Mouse (Mus musculus) embryonic facial prominence, embryonic 11.5 days (tissue): ENCODE results near the gene Irak4. TPM values are rescaled to one million over a fixed set of nuclear protein-coding genes. Genes with fewer than 3 reads are reported as not detected.

ENCODE experiments used
- ATAC-seq: fragments of 200-750 bp; cut with Nextera tagmentation; replicated peaks from 2 replicates; pipeline ENCODE4 v1.8.0; 2017; ENCODE audit warnings: low read depth; ENCODE audit not compliant: insufficient number of reproducible peaks, low FRiP score, low TSS enrichment
- DNase-seq: peaks from one replicate; pipeline ENCODE4 v3.0.0-alpha.2; 2015; ENCODE audit warnings: low spot score
- H3K27ac ChIP-seq: fragments of 300-500 bp; sonication (generic); replicated peaks from 2 replicates; pipeline ENCODE4 v1.5.1; 2014; ENCODE audit warnings: mild to moderate bottlenecking, low read depth, low read length, control low read depth
- H3K27me3 ChIP-seq: fragments of 300-500 bp; sonication (generic); 2 replicates; pipeline ENCODE4 v1.6.1; 2014; ENCODE audit warnings: mild to moderate bottlenecking, low read length, moderate library complexity, mixed read lengths; ENCODE audit not compliant: control insufficient read depth, insufficient read depth
- H3K36me3 ChIP-seq: fragments of 300-500 bp; sonication (generic); replicated peaks from 2 replicates; pipeline ENCODE4 v1.6.1; 2014; ENCODE audit warnings: low read depth, mild to moderate bottlenecking, low read length, moderate library complexity, mixed read lengths; ENCODE audit not compliant: control insufficient read depth, insufficient read depth
- H3K4me1 ChIP-seq: fragments of 300-500 bp; sonication (generic); 2 replicates; pipeline ENCODE4 v1.6.1; 2014; ENCODE audit warnings: low read length, mixed read lengths; ENCODE audit not compliant: control insufficient read depth, insufficient read depth
- H3K4me2 ChIP-seq: fragments of 300-500 bp; sonication (generic); 2 replicates; pipeline ENCODE4 v1.6.1; 2014; ENCODE audit warnings: low read depth, mild to moderate bottlenecking, control low read depth, low read length, moderate library complexity
- H3K4me3 ChIP-seq: fragments of 300-500 bp; sonication (generic); 2 replicates; pipeline ENCODE4 v1.5.1; 2014; ENCODE audit warnings: low read depth, low read length, control low read depth
- H3K9ac ChIP-seq: fragments of 300-500 bp; sonication (generic); replicated peaks from 2 replicates; pipeline ENCODE4 v1.6.1; 2014; ENCODE audit warnings: mild to moderate bottlenecking, control low read depth, low read length
- H3K9me3 ChIP-seq: fragments of 300-500 bp; sonication (generic); replicated peaks from 2 replicates; pipeline ENCODE4 v1.6.1; 2016; ENCODE audit warnings: mild to moderate bottlenecking, low read length, inconsistent platforms, mixed read lengths; ENCODE audit not compliant: control insufficient read depth
- WGBS: fragments of 180-500 bp; shearing (Covaris S2); extraction: QIAGEN DNeasy Blood & Tissue Kit; methylation state at CpG from one replicate; pipeline ENCODE4 v1.1.7; 2014; 5-methylcytosine and 5-hydroxymethylcytosine counted together
- polyA plus RNA-seq: library from polyadenylated mRNA; unstranded; fragments of >200 nt; fragmentation: Nextera tagmentation; extraction: Ambion mirVana; gene quantifications from 2 replicates; pipeline ENCODE4 v1.2.1, GENCODE M21; 2014

Irak4 gene
- polyA plus RNA-seq, 1 experiment from 2014 or later: 2.1 TPM

DNA sequence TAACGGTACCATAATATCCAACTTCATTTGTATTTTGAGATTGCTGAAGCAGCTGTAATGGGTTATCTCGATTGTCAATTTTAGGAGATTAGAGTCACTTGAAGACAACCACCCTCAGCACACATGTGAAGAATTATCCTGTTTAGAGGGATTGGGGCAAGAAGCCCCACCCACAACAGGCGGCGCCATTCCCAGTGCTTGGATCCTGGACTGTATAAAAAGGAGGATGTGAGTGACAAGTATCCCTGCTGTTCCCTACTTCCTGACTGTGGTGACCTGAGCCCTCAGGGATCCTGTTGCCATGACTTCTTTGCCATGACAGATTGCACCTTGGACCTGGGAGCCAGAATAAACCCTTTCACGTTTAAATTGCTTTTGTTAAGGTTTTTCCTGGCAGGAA lies 22.5 kb upstream of the Irak4 start:
- Histone ChIP-seq H3K4me3 (no peak overlapping the region), H3K9ac (no peak overlapping the region), H3K9me3 (no peaks in the 10 kb centered on the region), H3K27me3 (no peaks in the 10 kb centered on the region), H3K27ac (no peak overlapping the region), H3K36me3 (no peaks in the 10 kb centered on the region), H3K4me2 (no peak overlapping the region), H3K4me1 (no peaks in the 10 kb centered on the region)
- no peak for DNase-seq
- ATAC-seq: no peak
- WGBS: 69% methylated on average over 5 of the region's 5 CpGs

DNA sequence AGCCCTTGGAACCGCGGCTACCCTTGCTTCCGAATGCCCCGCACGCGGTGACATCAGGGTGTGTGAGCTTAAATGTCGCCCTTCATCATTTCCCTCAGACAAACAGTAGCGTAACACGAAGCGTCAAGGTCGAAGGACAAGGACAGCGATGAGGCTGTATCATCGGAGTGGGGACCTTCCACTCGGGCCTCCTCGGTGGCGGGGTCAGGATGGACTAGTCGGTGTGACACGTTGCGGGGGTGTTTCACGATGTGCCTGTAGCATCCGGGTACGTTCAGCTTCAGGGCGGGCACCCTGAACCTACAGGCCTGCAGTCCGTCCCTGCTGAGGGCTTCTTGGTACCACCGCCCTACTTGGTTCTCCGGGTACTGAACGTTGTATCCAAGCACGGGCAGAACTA lies 20.2 kb upstream of the Irak4 start:
- Histone ChIP-seq H3K4me2 (no peak overlapping the region), H3K27ac (no peak overlapping the region), H3K9me3 (no peaks in the 10 kb centered on the region), H3K9ac (no peak overlapping the region), H3K4me1 (no peaks in the 10 kb centered on the region), H3K4me3 (no peak overlapping the region), H3K36me3 (no peaks in the 10 kb centered on the region), H3K27me3 (no peaks in the 10 kb centered on the region)
- DNase-seq: no peak
- 86% methylated on average over 28 of the region's 28 CpGs for WGBS
- ATAC-seq: no peak

DNA sequence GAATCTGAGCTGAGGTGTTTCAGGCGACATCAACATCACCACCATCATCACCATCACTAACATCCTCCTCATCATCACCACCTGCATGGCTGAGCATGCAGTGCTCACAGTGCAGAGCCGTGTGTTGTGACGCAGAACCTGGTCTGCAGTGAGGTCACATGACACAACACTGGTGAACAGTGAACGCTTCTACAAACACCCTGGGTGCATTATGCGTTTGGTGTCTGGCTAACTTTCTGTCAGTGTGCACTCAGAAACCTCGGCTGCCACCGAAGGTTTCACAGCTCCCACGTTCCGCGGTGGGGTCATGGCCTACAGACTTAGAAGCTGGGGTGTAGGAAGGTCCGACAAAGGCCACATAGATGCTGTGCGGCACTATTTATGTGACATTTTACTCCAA lies 18.5 kb upstream of the Irak4 start:
- no peaks in the 10 kb centered on the region for H3K36me3 ChIP-seq
- no peaks in the 10 kb centered on the region for H3K27me3 ChIP-seq
- no peak overlapping the region for H3K27ac ChIP-seq
- H3K4me2 ChIP-seq: no peak overlapping the region
- no peak overlapping the region for H3K9ac ChIP-seq
- DNase-seq: no peak
- H3K4me3 ChIP-seq: no peak overlapping the region
- no peak for ATAC-seq
- H3K4me1 ChIP-seq: no peaks in the 10 kb centered on the region
- no peaks in the 10 kb centered on the region for H3K9me3 ChIP-seq
- WGBS: 89% methylated on average over 12 of the region's 12 CpGs

DNA sequence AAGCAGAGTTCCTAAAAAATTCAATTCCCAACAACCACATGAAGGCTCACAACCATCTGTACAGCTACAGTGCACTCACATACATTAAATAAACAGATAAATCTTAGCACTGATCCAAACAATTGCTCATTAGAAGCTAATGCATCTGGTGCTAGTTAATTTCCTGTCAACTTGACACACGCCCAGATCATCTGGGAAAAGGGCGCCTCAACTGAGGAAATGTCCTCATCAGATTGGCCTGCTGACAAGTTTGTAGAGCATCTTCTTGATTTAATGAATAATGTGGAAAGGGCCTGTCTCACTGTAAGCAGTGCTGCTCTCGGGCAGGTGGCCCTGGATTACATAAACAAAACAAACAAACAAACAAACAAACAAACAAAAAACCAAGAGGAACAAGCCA lies 12.9 kb upstream of the Irak4 start:
- no peaks in the 10 kb centered on the region for H3K36me3 ChIP-seq
- H3K9ac ChIP-seq: no peak overlapping the region
- no peaks in the 10 kb centered on the region for H3K27me3 ChIP-seq
- H3K9me3 ChIP-seq: no peaks in the 10 kb centered on the region
- H3K27ac ChIP-seq: no peak overlapping the region
- WGBS: 84% methylated on average over 3 of the region's 3 CpGs
- no peak overlapping the region for H3K4me3 ChIP-seq
- no peak for DNase-seq
- H3K4me1 ChIP-seq: no peaks in the 10 kb centered on the region
- no peak overlapping the region for H3K4me2 ChIP-seq
- no peak for ATAC-seq

DNA sequence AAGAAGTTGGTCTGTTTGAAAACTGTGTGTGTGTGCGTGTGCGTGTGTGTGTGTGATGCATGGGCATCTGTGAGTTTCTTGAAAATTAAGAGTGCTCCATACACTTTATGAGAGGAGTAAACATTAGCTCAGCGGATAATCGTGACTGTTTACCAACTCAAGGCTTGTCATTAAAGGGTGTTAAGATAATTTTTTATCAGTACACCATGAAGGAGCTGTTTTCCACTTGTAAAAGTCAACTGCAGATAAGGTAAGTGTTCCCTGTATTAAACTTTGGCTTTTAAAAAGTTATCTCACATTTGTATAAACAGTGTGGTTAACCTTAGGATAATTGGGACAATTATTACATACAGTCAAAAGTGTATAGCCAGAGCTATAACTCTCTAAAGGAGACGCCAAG lies 11.1 kb upstream of the Irak4 start:
- Histone ChIP-seq H3K9me3 (no peaks in the 10 kb centered on the region), H3K4me3 (no peak overlapping the region), H3K27ac (no peak overlapping the region), H3K36me3 (no peaks in the 10 kb centered on the region), H3K4me1 (no peaks in the 10 kb centered on the region), H3K9ac (no peak overlapping the region), H3K4me2 (no peak overlapping the region), H3K27me3 (no peaks in the 10 kb centered on the region)
- DNase-seq: no peak
- WGBS: 90% methylated on average over 5 of the region's 5 CpGs
- ATAC-seq: no peak

DNA sequence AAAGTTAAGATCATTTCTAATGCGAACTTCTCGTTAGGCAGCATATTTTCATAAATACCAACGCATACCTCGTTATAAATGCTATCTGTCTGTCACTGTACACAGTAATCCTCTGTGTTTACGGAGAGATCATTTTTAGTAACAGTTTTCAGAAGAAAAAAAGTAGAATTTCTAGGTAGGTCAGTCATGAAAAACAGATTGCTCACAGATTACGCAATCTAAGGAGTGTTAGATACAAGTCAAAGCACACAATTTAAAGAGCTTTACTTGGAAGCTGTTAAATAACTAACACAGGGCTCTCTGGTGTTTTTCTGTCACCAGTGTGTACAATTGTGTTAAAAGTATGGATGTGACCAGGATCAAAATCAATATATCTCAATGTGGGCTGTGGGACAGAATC lies 10.5 kb upstream of the Irak4 start:
- Histone ChIP-seq H3K9me3 (no peaks in the 10 kb centered on the region), H3K4me2 (no peak overlapping the region), H3K4me3 (no peak overlapping the region), H3K27me3 (no peaks in the 10 kb centered on the region), H3K9ac (no peak overlapping the region), H3K4me1 (no peaks in the 10 kb centered on the region), H3K27ac (no peak overlapping the region), H3K36me3 (no peaks in the 10 kb centered on the region)
- ATAC-seq (no peak), DNase-seq (no peak)
- 93% methylated on average over 6 of the region's 6 CpGs for WGBS

DNA sequence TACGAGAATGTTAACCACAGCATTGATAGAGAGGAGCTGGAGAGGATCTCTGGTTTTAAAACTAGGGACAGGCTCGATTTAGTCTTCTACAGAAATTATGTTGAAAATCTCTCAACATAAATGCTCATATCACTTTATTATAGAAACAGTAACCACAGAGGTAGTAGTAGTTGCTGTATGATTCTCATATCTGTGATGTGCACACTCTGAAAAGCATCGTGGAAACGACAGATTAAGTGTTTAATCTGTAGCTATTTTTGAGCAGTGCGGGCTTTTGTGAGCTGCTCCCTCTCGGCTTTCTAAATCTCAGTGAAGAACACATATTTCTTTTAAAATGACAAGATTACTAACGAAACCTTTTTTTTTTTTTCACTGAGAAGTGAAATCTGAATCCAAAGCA lies 7.9 kb upstream of the Irak4 start:
- no peak overlapping the region for H3K4me2 ChIP-seq
- no peak for ATAC-seq
- H3K27ac ChIP-seq: no peak overlapping the region
- WGBS: 92% methylated on average over 7 of the region's 7 CpGs
- H3K36me3 ChIP-seq: no peaks in the 10 kb centered on the region
- DNase-seq: no peak
- H3K4me1 ChIP-seq: no peaks in the 10 kb centered on the region
- H3K27me3 ChIP-seq: no peaks in the 10 kb centered on the region
- no peaks in the 10 kb centered on the region for H3K9me3 ChIP-seq
- no peak overlapping the region for H3K4me3 ChIP-seq
- H3K9ac ChIP-seq: no peak overlapping the region

DNA sequence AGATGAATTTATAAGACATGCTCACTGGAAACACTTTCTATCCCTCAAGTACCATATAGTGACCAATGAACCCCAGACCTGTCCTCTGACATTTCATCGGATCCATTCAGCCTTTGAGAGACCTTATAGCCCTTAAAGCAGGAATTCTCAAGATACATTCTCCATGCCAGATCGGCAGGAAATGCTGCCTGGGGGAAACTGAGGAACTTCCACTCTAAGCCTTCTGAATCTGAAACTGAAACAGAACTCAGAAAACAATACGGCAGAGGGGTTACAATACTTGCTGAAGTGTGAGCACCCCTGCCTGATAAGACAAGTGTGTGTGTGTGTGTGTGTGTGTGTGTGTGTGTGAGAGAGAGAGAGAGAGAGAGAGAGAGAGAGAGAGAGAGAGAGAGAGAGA lies 4.1 kb upstream of the Irak4 start:
- DNase-seq: no peak
- Histone ChIP-seq H3K36me3 (no peaks in the 10 kb centered on the region), H3K4me2 (no peak overlapping the region), H3K4me3 (no peak overlapping the region), H3K9me3 (no peaks in the 10 kb centered on the region), H3K27me3 (no peaks in the 10 kb centered on the region), H3K9ac (no peak overlapping the region), H3K4me1 (no peaks in the 10 kb centered on the region), H3K27ac (no peak overlapping the region)
- 86% methylated on average over 3 of the region's 3 CpGs for WGBS
- no peak for ATAC-seq
